Mouse (Mus musculus): ENCODE data around the gene Nqo2.

DNA sequence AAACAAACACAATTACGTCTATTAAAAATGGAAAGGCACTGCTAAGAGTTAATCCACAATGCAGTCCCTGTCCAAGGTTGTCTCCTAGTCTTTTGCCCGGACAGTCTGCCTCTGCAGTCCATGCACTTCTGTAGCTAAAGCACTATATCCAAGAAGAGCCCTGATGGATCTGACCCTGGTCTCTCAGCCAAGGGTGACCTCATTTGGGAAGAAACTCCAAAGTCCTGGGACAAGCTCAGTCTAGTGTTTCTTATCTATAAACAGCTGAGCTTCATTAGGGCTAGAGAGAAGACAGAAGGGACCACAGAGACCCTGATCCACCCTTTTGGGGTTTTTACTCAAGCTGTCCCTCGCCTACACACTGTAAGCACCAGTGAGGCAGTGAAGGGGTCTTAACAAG lies 33.6 kb upstream of the Nqo2 start:
- TF ChIP-seq ZC3H11A (IDR thresholded peaks at IDR 0.05; ENCODE audit: borderline replicate concordance, low read depth, low read length): no peak
- TF ChIP-seq MAFK (IDR thresholded peaks at IDR 0.05; ENCODE audit: insufficient read depth, low read depth, low read length): no peak
- TF ChIP-seq CHD2 (IDR thresholded peaks at IDR 0.05; ENCODE audit: low read depth, low read length): no peak
